Mouse (Mus musculus) hindbrain, embryonic 11.5 days (tissue): ENCODE data around the gene Wnt11. TPM values are rescaled to one million over a fixed set of nuclear protein-coding genes. Genes with fewer than 3 reads are reported as not detected.

Source experiments
- ATAC-seq: fragments of 200-750 bp; cut with Nextera tagmentation; 2 replicates; pipeline ENCODE4 v1.8.0; 2017; ENCODE audit warnings: mild to moderate bottlenecking, moderate TSS enrichment, moderate library complexity; ENCODE audit not compliant: low FRiP score
- DNase-seq: peaks from one replicate; pipeline ENCODE4 v3.0.0-alpha.2; 2015; ENCODE audit warnings: low spot score
- H3K27ac ChIP-seq: fragments of 300-500 bp; sonication (generic); 2 replicates; pipeline ENCODE4 v1.5.1; 2014; ENCODE audit warnings: mild to moderate bottlenecking, low read depth, low read length
- H3K27me3 ChIP-seq: fragments of 300-500 bp; sonication (generic); 2 replicates; pipeline ENCODE4 v1.6.1; 2014; ENCODE audit warnings: mild to moderate bottlenecking, low read length, moderate library complexity, mixed read lengths; ENCODE audit not compliant: control insufficient read depth, insufficient read depth
- H3K36me3 ChIP-seq: fragments of 300-500 bp; sonication (generic); 2 replicates; pipeline ENCODE4 v1.6.1; 2014; ENCODE audit warnings: mild to moderate bottlenecking, low read length, moderate library complexity, mixed read lengths; ENCODE audit not compliant: control insufficient read depth, insufficient read depth
- H3K4me1 ChIP-seq: fragments of 300-500 bp; sonication (generic); replicated peaks from 2 replicates; pipeline ENCODE4 v1.6.1; 2014; ENCODE audit warnings: low read length, mixed read lengths; ENCODE audit not compliant: control insufficient read depth, insufficient read depth
- H3K4me2 ChIP-seq: fragments of 300-500 bp; sonication (generic); replicated peaks from 2 replicates; pipeline ENCODE4 v1.6.1; 2014; ENCODE audit warnings: mild to moderate bottlenecking, low read depth, low read length
- H3K4me3 ChIP-seq: fragments of 300-500 bp; sonication (generic); 2 replicates; pipeline ENCODE4 v1.5.1; 2014; ENCODE audit warnings: low read depth, low read length
- H3K9ac ChIP-seq: fragments of 300-500 bp; sonication (generic); 2 replicates; pipeline ENCODE4 v1.6.1; 2014; ENCODE audit warnings: low read depth, low read length
- H3K9me3 ChIP-seq: fragments of 300-500 bp; sonication (generic); 2 replicates; pipeline ENCODE4 v1.6.1; 2016; ENCODE audit warnings: low read length; ENCODE audit not compliant: control insufficient read depth
- WGBS: fragments of 180-500 bp; shearing (Covaris S2); extraction: QIAGEN DNeasy Blood & Tissue Kit; methylation state at CpG from one replicate; pipeline ENCODE4 v1.1.7; 2014; 5-methylcytosine and 5-hydroxymethylcytosine counted together
- polyA plus RNA-seq: library from polyadenylated mRNA; unstranded; fragments of >200 nt; fragmentation: Nextera tagmentation; extraction: Ambion mirVana; gene quantifications from 2 replicates; pipeline ENCODE4 v1.2.1, GENCODE M21; 2014

Gene Wnt11
- polyA plus RNA-seq, 1 experiment from 2014 or later: 3.5 TPM

DNA sequence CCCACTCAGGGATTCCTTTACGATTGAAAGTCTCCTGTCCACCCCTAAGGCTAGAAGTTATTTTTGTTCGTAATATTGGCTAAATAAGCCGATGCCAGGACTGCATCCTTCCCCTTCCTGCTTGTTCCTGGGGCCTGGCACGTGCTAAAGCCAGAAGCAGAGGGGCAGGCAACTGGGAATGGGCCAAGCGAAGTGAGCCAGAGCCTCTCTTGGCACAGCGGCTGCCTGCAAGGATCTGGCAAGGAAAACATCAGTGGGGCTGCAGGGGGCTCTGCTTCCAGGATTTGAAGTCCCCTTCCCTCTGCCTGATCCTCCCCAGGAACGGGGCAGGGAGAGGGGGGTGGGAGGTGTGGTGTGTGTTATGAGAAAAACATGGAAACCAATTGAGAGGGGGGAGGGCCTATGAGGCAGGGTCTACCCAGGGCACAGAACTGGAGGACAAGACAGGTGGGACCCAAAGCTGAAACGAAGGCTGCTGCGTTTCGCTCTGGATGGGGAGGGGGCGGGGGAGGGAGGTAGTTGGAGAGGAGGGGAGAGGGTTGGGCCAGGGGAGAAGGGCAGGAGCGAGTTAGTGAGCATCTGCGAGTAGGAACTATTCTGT is 40.6 kb downstream of the Wnt11 start:
- Histone ChIP-seq H3K4me2 (no peak overlapping the region), H3K27ac (no peak overlapping the region), H3K9ac (no peak overlapping the region), H3K4me1 (peaks cover 2% of the 10 kb centered on the region; the same call in 1 of the 2 replicates), H3K36me3 (no peaks in the 10 kb centered on the region), H3K27me3 (no peaks in the 10 kb centered on the region; the same call in 1 of the 2 replicates), H3K4me3 (no peak overlapping the region), H3K9me3 (no peaks in the 10 kb centered on the region)
- DNase-seq (no peak), ATAC-seq (no peak)
- WGBS: 33% methylated on average over 13 of the region's 13 CpGs

DNA sequence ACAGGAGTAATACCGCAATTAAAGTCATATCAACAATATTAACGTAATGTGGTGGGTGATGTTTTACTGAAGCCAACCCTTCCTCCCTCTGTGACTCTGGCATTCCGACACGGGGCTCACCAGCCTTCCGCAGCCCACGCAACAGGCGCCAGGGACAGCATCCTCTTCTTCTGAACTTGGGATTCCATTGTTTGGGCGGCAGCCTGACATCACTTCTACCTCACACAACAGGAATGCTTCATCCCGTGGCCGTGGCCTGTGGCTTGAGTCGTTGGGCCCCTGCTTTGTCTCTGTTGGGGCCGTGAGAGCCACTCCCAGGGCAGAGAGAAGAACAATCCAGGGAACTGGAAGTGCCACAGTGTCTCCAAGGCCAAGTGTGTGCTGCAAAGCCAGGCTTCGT is 41.2 kb downstream of the Wnt11 start:
- WGBS: 37% methylated on average over 13 of the region's 13 CpGs
- H3K36me3 ChIP-seq: no peaks in the 10 kb centered on the region
- no peak overlapping the region for H3K4me3 ChIP-seq
- ATAC-seq (no peak), DNase-seq (no peak)
- no peaks in the 10 kb centered on the region for H3K9me3 ChIP-seq
- no peak overlapping the region for H3K4me2 ChIP-seq
- 0 out of 2 replicates have a peak overlapping the region, but pooled peaks have one; percentile 34 for H3K9ac ChIP-seq
- H3K27me3 ChIP-seq: no peaks in the 10 kb centered on the region; the same call in 1 of the 2 replicates
- H3K27ac ChIP-seq: no peak overlapping the region
- H3K4me1 ChIP-seq: no peaks in the 10 kb centered on the region; the same call in 1 of the 2 replicates

DNA sequence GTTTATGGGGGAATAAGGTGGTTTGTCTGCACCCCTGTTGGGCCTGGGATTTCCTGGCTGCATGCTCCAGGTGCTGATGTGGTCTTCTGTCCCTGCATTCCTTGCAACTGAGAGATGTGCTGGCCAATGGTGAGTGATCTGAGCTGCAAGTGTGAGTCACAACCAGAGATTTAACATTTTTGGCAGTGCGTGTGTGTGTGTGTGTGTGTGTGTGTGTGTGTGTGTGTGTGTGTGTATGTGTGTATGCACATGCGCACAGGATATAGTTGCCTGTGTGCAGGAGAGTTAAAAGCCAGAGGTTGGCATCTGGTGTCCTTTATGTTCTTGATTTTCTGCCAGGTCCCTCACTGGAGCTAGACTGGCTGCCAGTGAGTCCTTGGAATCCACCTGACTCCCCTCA is 44.3 kb downstream of the Wnt11 start:
- no peak overlapping the region for H3K4me3 ChIP-seq
- no peak overlapping the region for H3K9ac ChIP-seq
- no peaks in the 10 kb centered on the region; the same call in 1 of the 2 replicates for H3K4me1 ChIP-seq
- DNase-seq (no peak), ATAC-seq (no peak)
- WGBS: 100% methylated on average over 2 of the region's 2 CpGs
- no peaks in the 10 kb centered on the region for H3K9me3 ChIP-seq
- no peaks in the 10 kb centered on the region; the same call in 1 of the 2 replicates for H3K27me3 ChIP-seq
- no peaks in the 10 kb centered on the region for H3K36me3 ChIP-seq
- no peak overlapping the region for H3K27ac ChIP-seq
- H3K4me2 ChIP-seq: no peak overlapping the region

DNA sequence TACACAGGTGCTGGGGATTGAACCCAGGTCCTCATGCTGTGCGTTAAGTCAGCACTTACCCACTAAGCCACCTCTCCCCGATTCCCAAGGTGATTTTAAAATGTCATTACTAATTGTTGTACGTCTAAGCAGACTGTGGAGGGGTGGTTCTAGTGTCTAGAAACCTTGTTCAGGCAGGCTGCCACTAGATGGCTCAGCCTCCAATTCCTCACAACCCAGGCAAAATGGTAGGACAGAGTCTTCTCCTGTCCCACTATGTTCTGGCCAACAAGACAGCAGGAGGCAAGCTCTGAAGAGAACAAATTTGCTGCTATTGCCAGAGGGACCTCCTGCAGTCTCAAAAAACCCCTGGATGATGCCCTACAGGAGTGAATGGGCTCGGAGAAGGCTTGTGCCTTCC is 47.0 kb downstream of the Wnt11 start:
- H3K9ac ChIP-seq: no peak overlapping the region
- no peaks in the 10 kb centered on the region for H3K27me3 ChIP-seq
- H3K4me2 ChIP-seq: no peak overlapping the region
- no peaks in the 10 kb centered on the region; the same call in 1 of the 2 replicates for H3K4me1 ChIP-seq
- no peak overlapping the region for H3K27ac ChIP-seq
- H3K4me3 ChIP-seq: no peak overlapping the region
- no peak for ATAC-seq
- H3K36me3 ChIP-seq: no peaks in the 10 kb centered on the region
- no peak for DNase-seq
- no peaks in the 10 kb centered on the region for H3K9me3 ChIP-seq
- WGBS: 70% methylated on average over 4 of the region's 4 CpGs

DNA sequence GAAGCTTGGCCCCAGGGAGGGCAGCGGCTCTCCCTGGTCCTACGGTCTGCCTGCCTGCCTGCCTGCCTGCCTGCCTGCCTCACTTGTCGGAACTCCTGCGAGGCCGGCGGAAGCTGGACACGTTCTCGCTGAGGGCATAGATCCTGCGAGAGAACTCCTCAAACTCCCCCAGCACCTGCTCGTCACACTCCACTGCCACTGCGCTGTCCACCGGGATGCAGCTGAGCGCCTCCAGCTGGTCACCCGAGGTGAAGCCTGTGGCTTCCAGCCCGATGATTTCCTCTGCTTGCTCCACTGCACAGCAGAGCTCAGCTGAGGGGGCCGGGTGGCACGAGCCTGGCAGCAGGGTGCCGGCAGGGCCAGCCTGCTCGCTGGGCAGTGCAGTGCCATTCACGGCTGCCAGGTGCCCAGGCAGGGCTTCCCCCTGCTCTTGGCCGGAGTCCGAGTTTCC is 52.9 kb downstream of the Wnt11 start:
- Histone ChIP-seq H3K36me3 (no peaks in the 10 kb centered on the region), H3K9me3 (no peaks in the 10 kb centered on the region), H3K27me3 (no peaks in the 10 kb centered on the region), H3K27ac (0 out of 2 replicates have a peak overlapping the region, but pooled peaks have one; percentile 30), H3K4me1 (peaks cover 20% of the 10 kb centered on the region), H3K9ac (no peak overlapping the region), H3K4me2 (no peak overlapping the region), H3K4me3 (no peak overlapping the region)
- WGBS: 31% methylated on average over 22 of the region's 22 CpGs
- peak; percentile 46 for ATAC-seq
- DNase-seq: peak; percentile 57

DNA sequence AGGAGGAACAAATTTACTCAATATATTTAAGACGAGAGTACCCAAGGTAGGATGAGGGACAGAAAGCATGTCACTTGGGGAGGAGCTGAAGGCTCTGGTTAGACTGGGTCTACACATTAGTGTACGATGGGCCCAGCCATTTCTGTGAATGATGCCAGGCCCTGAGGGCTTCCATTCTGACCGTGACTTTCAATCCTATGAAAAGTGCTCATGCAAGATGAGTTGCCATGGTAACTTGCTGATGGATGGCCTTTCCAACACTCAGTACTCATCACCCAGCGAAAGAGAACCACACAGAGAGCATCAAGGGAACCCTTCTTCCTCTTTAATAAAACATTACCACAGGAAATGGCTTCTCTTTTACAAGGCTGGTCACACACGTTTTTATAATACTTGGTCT is 53.9 kb downstream of the Wnt11 start:
- H3K9ac ChIP-seq: no peak overlapping the region
- no peaks in the 10 kb centered on the region for H3K27me3 ChIP-seq
- no peak overlapping the region for H3K4me2 ChIP-seq
- peaks cover 20% of the 10 kb centered on the region for H3K4me1 ChIP-seq
- no peak overlapping the region for H3K4me3 ChIP-seq
- H3K27ac ChIP-seq: peak overlapping the region; percentile 74; the same call in 1 of the 2 replicates
- DNase-seq (peak; percentile 69), ATAC-seq (peak; percentile 84)
- no peaks in the 10 kb centered on the region for H3K9me3 ChIP-seq
- WGBS: 45% methylated on average over 5 of the region's 5 CpGs
- H3K36me3 ChIP-seq: no peaks in the 10 kb centered on the region

DNA sequence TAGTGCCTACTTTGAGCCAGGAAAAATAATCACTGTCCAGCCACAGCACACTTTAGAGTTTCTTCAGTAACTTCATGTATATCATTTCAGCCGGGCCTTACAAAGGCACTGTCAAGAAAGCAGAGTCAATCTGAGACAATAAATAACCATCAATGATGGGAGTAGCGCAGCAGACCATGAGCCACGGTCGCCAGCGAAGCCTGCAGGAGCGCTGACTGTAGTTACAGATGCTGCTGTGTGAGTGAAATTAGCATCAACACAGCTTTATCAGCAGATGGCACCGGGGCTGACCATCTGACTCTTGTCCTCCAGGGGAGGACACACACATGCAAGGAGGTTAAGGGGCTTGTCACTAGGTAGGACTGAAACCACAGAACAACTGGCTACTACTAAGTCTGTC is 54.3 kb downstream of the Wnt11 start:
- peak; percentile 73 for ATAC-seq
- DNase-seq: peak; percentile 34
- peaks cover 20% of the 10 kb centered on the region for H3K4me1 ChIP-seq
- H3K4me2 ChIP-seq: no peak overlapping the region
- 52% methylated on average over 7 of the region's 7 CpGs for WGBS
- H3K4me3 ChIP-seq: no peak overlapping the region
- H3K36me3 ChIP-seq: no peaks in the 10 kb centered on the region
- peak overlapping the region; percentile 74 for H3K27ac ChIP-seq
- no peaks in the 10 kb centered on the region for H3K9me3 ChIP-seq
- no peak overlapping the region for H3K9ac ChIP-seq
- H3K27me3 ChIP-seq: no peaks in the 10 kb centered on the region

DNA sequence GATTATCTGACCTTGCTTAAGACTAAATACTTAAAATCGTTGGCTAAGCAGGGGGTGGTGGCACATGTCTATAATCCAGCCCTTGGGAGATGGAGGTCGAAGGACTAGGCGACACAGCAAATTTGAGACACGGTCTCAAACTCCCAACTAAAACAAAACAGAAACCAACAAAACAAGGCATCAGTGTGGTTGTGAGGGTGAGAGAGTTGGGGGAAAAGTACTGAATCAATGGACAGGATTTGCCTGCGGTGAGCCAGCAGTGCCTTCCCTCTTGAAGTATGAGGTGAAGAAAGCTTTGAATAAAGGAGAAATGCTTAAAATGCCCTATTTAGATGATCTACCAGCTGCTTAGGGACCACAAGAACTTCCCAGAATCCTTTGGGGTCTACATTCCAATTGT is 58.2 kb downstream of the Wnt11 start:
- H3K4me1 ChIP-seq: peaks cover 17% of the 10 kb centered on the region
- no peak for ATAC-seq
- H3K27me3 ChIP-seq: no peaks in the 10 kb centered on the region
- H3K4me2 ChIP-seq: no peak overlapping the region
- H3K4me3 ChIP-seq: no peak overlapping the region
- H3K9ac ChIP-seq: no peak overlapping the region
- H3K9me3 ChIP-seq: no peaks in the 10 kb centered on the region
- DNase-seq: no peak
- WGBS: 82% methylated on average over 5 of the region's 5 CpGs
- no peaks in the 10 kb centered on the region for H3K36me3 ChIP-seq
- H3K27ac ChIP-seq: no peak overlapping the region

DNA sequence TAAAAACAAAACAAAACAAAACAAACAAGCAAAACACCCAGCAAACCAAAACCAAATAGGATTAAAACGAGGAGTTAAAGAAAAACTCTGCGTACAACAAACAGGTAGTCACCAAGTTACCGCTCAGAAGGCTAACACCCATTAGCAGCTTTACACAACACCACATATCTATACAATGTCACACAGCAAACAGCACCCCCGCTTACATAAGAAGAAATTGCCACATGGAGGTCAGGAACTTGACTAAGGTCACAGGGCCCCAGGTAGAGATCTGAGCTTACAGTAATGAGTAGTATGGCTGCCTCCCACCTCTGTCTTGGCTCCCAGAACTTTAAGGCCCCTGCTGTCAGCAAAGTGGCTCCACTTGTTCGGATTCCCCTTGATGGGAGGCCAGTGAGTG is 59.4 kb downstream of the Wnt11 start:
- no peak overlapping the region for H3K4me2 ChIP-seq
- no peaks in the 10 kb centered on the region for H3K27me3 ChIP-seq
- 91% methylated on average over 5 of the region's 5 CpGs for WGBS
- H3K36me3 ChIP-seq: no peaks in the 10 kb centered on the region
- peaks cover 7% of the 10 kb centered on the region for H3K4me1 ChIP-seq
- H3K9ac ChIP-seq: no peak overlapping the region
- H3K27ac ChIP-seq: no peak overlapping the region
- no peaks in the 10 kb centered on the region for H3K9me3 ChIP-seq
- DNase-seq: no peak
- H3K4me3 ChIP-seq: no peak overlapping the region
- no peak for ATAC-seq
